In genomic region chr4:147938148-147939096, GRCm38 (mm10) we compare ENCODE assay signal across 9 mouse cellular contexts. TPM values are rescaled to one million over a fixed set of nuclear protein-coding genes. Genes with fewer than 3 reads are reported as not detected.
DNase-seq lines count a peak whose midpoint lies in the region; ATAC-seq lines count a peak whose summit lies in the region.
"Had no signal": no experiment of that assay in that cellular context is flagged by ENCODE, and none has a peak within 500 bp of the region (broad histone marks: within the 10 kb centered on the region; RNA-seq: fewer than 3 reads in every experiment).

No protein-coding gene starts in this region.

- WGBS in heart, embryonic 12.5 days, result 63% methylated on average over 14 of the region's 14 CpGs
- WGBS in embryonic facial prominence, embryonic 13.5 days, result 43% methylated on average over 14 of the region's 14 CpGs
- 41% methylated on average over 14 of the region's 14 CpGs for WGBS in intestine, embryonic 15.5 days

- H3K4me2 ChIP-seq in heart, embryonic 12.5 days, result no peak overlapping the region
- no peak overlapping the region for H3K4me2 ChIP-seq in embryonic facial prominence, embryonic 13.5 days
- H3K4me2 ChIP-seq in intestine, embryonic 15.5 days (replicated peaks), result no peak overlapping the region

- peaks cover 6% of the 10 kb centered on the region; the same call in 1 of the 2 replicates for H3K36me3 ChIP-seq in heart, embryonic 12.5 days
- 0 out of 2 replicates have a peak, but pooled peaks cover 1% of the 10 kb centered on the region for H3K36me3 ChIP-seq in embryonic facial prominence, embryonic 13.5 days
- H3K36me3 ChIP-seq in intestine, embryonic 15.5 days, result no peaks in the 10 kb centered on the region

- DNase-seq in heart, adult 18-20 months, result peak; percentile 79 to 93
- peak; percentile 64 for DNase-seq in lung, postnatal 10 days
- no peak for DNase-seq in cerebellum, adult 11-12 months
- no peak for DNase-seq in thymus, postnatal 25 days
- no peak for DNase-seq in thymus, postnatal 4 days

- no peak overlapping the region for H3K9ac ChIP-seq in heart, embryonic 12.5 days
- H3K9ac ChIP-seq in embryonic facial prominence, embryonic 13.5 days, result no peak overlapping the region
- H3K9ac ChIP-seq in intestine, embryonic 15.5 days, result no peak overlapping the region

- no peak overlapping the region for H3K4me3 ChIP-seq in heart, embryonic 12.5 days
- H3K4me3 ChIP-seq in embryonic facial prominence, embryonic 13.5 days, result no peak overlapping the region
- H3K4me3 ChIP-seq in intestine, embryonic 15.5 days (replicated peaks), result no peak overlapping the region
- H3K4me3 ChIP-seq: erythroblast, embryonic 14.5 days had no signal

- H3K27ac ChIP-seq in heart, embryonic 12.5 days (ENCODE audit: poor library complexity, severe bottlenecking), result no peak overlapping the region
- H3K27ac ChIP-seq in embryonic facial prominence, embryonic 13.5 days, result peak overlapping the region; percentile 90
- peak overlapping the region; percentile 70 for H3K27ac ChIP-seq in intestine, embryonic 15.5 days

- H3K4me1 ChIP-seq in heart, embryonic 12.5 days (replicated peaks), result peaks cover 60% of the 10 kb centered on the region
- peaks cover 84% of the 10 kb centered on the region for H3K4me1 ChIP-seq in embryonic facial prominence, embryonic 13.5 days
- peaks cover 30% of the 10 kb centered on the region for H3K4me1 ChIP-seq in intestine, embryonic 15.5 days (replicated peaks)

- no peaks in the 10 kb centered on the region for H3K9me3 ChIP-seq in heart, embryonic 12.5 days (replicated peaks)
- no peaks in the 10 kb centered on the region for H3K9me3 ChIP-seq in embryonic facial prominence, embryonic 13.5 days
- no peaks in the 10 kb centered on the region for H3K9me3 ChIP-seq in intestine, embryonic 15.5 days

- no peak for ATAC-seq in heart, embryonic 12.5 days (ENCODE audit: insufficient number of reproducible peaks, low FRiP score)
- no peak for ATAC-seq in embryonic facial prominence, embryonic 13.5 days (ENCODE audit: insufficient number of reproducible peaks, insufficient read depth, low FRiP score, low TSS enrichment, low read depth)
- ATAC-seq in intestine, embryonic 15.5 days, result no peak

- H3K27me3 ChIP-seq in heart, embryonic 12.5 days (replicated peaks), result no peaks in the 10 kb centered on the region
- no peaks in the 10 kb centered on the region for H3K27me3 ChIP-seq in embryonic facial prominence, embryonic 13.5 days
- H3K27me3 ChIP-seq in intestine, embryonic 15.5 days (replicated peaks), result no peaks in the 10 kb centered on the region

RNA-seq across cellular contexts. Expression of gene Plod1, which starts 1.9 kb away (rescaled TPM):
- 10 to 100 TPM; 61.0 to 65.3 TPM for total RNA-seq in heart, adult 18-20 months (2021)
- 46.9 and 49.6 TPM in 2 replicates for polyA plus RNA-seq in heart, embryonic 12.5 days (2016; fragmentation: Nextera tagmentation; extraction: Ambion mirVana)
- polyA plus RNA-seq in embryonic facial prominence, embryonic 13.5 days (2015; fragmentation: Nextera tagmentation; extraction: Ambion mirVana), result 68.6 and 76.3 TPM in 2 replicates
- polyA plus RNA-seq in intestine, embryonic 15.5 days (2015; fragmentation: Nextera tagmentation; extraction: Ambion mirVana), result 38.0 and 38.8 TPM in 2 replicates

RNA-seq across cellular contexts. Expression of gene 2510039O18Rik, which starts 2.3 kb away (rescaled TPM):
- total RNA-seq in heart, adult 18-20 months (2021), result 10 to 100 TPM; 38.1 to 43.1 TPM
- polyA plus RNA-seq in heart, embryonic 12.5 days (2016; fragmentation: Nextera tagmentation; extraction: Ambion mirVana), result 24.6 and 24.9 TPM in 2 replicates
- 14.3 and 17.7 TPM in 2 replicates for polyA plus RNA-seq in embryonic facial prominence, embryonic 13.5 days (2015; fragmentation: Nextera tagmentation; extraction: Ambion mirVana)
- 17.5 and 18.4 TPM in 2 replicates for polyA plus RNA-seq in intestine, embryonic 15.5 days (2015; fragmentation: Nextera tagmentation; extraction: Ambion mirVana)

RNA-seq across cellular contexts. Expression of gene Mfn2, which starts 33.9 kb away (rescaled TPM):
- total RNA-seq in heart, adult 18-20 months (2021), result 100 to 1,000 TPM; 623 to 655 TPM
- polyA plus RNA-seq in heart, embryonic 12.5 days (2016; fragmentation: Nextera tagmentation; extraction: Ambion mirVana), result 121 and 123 TPM in 2 replicates
- polyA plus RNA-seq in embryonic facial prominence, embryonic 13.5 days (2015; fragmentation: Nextera tagmentation; extraction: Ambion mirVana), result 34.3 and 34.6 TPM in 2 replicates
- 42.4 and 42.5 TPM in 2 replicates for polyA plus RNA-seq in intestine, embryonic 15.5 days (2015; fragmentation: Nextera tagmentation; extraction: Ambion mirVana)

RNA-seq across cellular contexts. Expression of gene Nppb, which starts 47.2 kb away (rescaled TPM):
- total RNA-seq in heart, adult 18-20 months (2021), result 100 to 1,000 TPM; 170 to 310 TPM
- 276 and 282 TPM in 2 replicates for polyA plus RNA-seq in heart, embryonic 12.5 days (2016; fragmentation: Nextera tagmentation; extraction: Ambion mirVana)
- polyA plus RNA-seq in embryonic facial prominence, embryonic 13.5 days (2015; fragmentation: Nextera tagmentation; extraction: Ambion mirVana), result 0.28 and 0.95 TPM in 2 replicates
- not detected in 2 replicates for polyA plus RNA-seq in intestine, embryonic 15.5 days (2015; fragmentation: Nextera tagmentation; extraction: Ambion mirVana)
- polyA plus RNA-seq: erythroblast, embryonic 14.5 days had no signal

Comparison
In these comparisons a context has a peak if more than half of its experiments do, and no peak if none do; other contexts are left out.
1. DNase-seq: peak in heart, adult 18-20 months (2 of 2) and lung, postnatal 10 days (single experiment); none in cerebellum, adult 11-12 months (single experiment), thymus, postnatal 25 days (single experiment) and thymus, postnatal 4 days (single experiment).